Mouse (Mus musculus) myocyte (in vitro differentiated cells): ENCODE measurements around the gene Ern1.

ENCODE experiments used
- CEBPB ChIP-seq: IDR thresholded peaks from 2 replicates; pipeline ENCODE4 v1.6.1; 2011; ENCODE audit warnings: mild to moderate bottlenecking, moderate library complexity; ENCODE audit not compliant: poor library complexity, insufficient read depth, severe bottlenecking
- E2F4 ChIP-seq: IDR thresholded peaks from one replicate; pipeline ENCODE4 v1.6.1; 2011; ENCODE audit warnings: mild to moderate bottlenecking, control low read depth, moderate library complexity; ENCODE audit not compliant: insufficient read depth
- POLR2A ChIP-seq: IDR thresholded peaks from one replicate; pipeline ENCODE4 v1.6.1; 2011; ENCODE audit warnings: low read depth, mild to moderate bottlenecking, control low read depth, moderate library complexity; ENCODE audit not compliant: insufficient read length
- POLR2AphosphoS2 ChIP-seq: IDR thresholded peaks from one replicate; pipeline ENCODE4 v1.6.1; 2011; ENCODE audit warnings: low read depth, control low read depth; ENCODE audit not compliant: insufficient read length
- TCF3 ChIP-seq: IDR thresholded peaks from one replicate; pipeline ENCODE4 v1.6.1; 2011; ENCODE audit warnings: low read depth, control low read depth; ENCODE audit not compliant: insufficient read length

DNA sequence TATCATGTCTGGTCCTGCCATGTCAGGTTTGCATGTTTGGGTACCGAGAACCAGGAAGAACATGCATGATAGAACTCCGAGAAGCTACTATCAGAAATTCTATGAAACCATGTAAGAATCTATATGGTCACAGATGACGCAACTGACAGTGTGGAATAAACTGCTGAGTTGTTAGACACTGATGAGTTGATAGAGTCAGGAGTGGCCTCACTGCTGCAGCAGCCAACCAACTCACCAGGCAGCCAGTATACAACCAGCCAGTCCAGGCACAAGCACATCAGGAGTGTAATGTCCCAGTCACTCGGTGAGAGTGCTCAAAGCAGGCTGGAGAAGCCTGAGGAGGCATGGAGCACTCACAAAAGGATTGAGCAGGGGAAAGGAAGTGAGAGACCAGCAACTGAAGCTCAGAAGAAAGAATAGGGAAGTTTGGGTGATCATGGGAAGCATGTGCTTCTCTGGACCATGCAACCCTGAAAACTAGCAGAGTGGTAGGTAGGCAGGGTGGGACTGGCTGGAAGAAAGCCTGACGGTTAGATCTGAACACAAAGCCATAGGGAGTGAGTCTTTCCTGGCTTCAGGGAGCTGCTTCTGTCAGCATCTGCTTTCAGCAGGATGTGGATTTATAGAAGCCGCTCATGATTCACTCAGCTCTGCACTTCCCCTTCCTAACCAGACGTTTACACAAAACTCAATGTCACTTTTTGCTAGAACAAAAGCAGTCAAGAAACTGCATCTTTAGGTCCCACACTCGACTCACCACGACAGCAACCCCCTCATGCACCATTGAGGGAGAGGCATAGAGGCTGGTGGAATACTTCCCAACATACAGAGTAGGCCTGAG is 68.2 kb downstream of the Ern1 start:
- no peak for TF ChIP-seq POLR2A
- no peak for TF ChIP-seq TCF3
- TF ChIP-seq CEBPB, result no peak
- TF ChIP-seq POLR2AphosphoS2, result no peak
- TF ChIP-seq E2F4, result no peak
